Mouse (Mus musculus) kidney, postnatal 14 days (tissue): Measurements from ENCODE around the gene Cadm2.

Experiments
- DNase-seq: peaks from one replicate; pipeline ENCODE4 v3.0.0; 2022; ENCODE audit warnings: mixed read lengths

Gene Cadm2

DNA sequence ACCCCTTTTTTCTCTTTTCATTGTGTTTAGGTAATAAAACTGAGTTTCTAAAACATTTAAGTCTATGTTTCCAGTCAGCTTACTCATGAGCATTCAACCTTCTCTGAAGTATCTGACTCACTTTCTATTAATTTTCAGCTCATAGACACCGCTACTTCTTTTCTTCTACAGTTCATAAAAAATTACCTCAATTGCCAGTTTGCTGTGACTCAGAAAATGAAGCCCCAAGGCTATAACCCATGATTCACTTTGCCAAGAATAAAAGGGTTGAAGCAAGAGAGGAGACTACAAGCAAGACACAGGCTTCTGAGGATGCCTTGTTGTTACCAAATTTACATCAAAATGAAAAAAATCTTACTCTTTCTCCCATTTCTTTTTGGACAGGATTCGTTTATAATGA lies 698.0 kb downstream of the Cadm2 start:
- no peak for DNase-seq

GRCm38 (mm10) chr16:66921414-66921915 lies 699.2 kb downstream of the Cadm2 start:
- no peak for DNase-seq

DNA sequence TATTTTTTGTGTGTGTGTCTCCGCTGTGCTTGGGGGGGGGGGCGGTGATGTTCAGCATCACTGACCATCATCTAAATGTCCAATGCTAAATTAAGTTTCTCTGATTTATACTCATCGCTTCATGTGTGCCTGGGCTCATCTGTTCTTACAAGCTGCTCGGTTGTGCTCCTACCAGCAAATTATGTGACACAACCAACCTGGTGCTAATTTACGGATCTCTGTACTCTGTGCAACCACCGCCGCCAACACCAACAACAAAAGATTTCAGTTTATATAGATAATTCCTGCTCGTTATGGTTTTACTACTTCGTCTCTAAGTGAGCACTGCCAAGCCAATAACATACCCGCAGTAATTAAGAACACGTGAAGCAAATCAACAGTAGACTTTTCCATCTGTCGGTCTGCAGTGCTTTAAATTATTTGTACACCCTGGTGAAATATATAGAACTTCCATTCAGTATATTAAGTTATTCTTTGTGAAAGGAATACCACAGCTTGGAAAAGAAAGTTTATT lies 700.8 kb downstream of the Cadm2 start:
- no peak for DNase-seq

- no peak for DNase-seq
These were observed 718.9 kb downstream of the Cadm2 start for GRCm38 (mm10) chr16:66901801-66902200.

DNA sequence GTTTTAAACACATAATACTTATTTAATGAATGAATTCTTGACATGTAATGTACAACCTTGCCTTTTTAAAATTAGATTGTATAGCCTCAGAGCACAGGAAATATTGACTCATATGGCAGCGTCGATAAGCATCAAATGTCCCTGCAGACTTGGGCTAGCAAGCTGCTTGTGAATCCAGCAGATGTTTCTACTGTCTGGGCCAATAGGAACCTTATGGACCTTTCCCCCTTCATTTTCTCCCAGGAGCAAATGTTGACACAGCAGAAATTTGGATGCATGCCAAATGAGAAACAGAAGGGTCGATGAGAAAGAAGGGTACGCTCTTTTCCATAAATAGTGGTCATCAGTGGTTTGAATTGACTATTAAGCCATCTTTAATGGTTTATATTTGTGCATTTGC lies 720.0 kb downstream of the Cadm2 start:
- DNase-seq: no peak

DNA sequence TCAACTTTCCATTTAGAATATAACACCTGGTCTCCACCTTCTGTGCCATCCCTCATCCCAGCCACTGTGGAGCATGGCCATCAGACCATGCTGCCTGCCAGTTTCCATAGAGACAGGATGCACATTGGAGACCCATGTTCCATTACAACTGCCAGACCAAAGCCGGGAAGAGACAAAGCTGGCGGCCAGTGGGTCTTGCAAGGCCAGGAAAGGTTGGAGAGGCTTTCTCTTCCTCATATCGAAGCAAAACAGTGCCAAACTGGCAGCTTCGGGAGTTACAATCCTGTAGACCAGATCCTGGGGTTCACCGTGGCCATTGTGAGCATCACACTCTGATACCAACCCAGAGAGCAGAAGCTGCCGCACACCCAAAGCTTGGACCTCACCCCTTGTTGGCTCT lies 728.3 kb downstream of the Cadm2 start:
- DNase-seq: no peak

GRCm38 (mm10) chr16:66891559-66892247 lies 729.0 kb downstream of the Cadm2 start:
- no peak for DNase-seq

- DNase-seq: no peak
These were observed 730.8 kb downstream of the Cadm2 start for GRCm38 (mm10) chr16:66889907-66890306.

DNA sequence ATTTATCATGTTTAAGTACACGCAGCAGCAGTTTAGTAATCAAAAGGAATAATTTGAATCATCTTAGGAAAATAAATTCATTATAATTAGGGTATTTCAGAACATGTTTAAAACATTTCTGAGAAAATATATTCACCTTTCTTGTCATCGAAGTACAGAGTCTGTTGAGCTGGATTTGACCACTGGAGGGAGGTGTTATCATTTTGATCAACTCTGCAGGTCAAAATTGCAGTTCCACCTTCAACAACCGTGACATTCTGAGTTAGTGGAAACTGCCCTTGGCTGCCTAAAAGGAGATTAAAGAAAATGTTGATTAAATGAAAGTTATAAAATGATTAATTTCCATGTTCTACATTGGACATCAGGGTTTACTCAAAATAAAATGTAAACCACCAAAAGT lies 738.1 kb downstream of the Cadm2 start:
- DNase-seq: no peak

GRCm38 (mm10) chr16:66871201-66871600 lies 749.5 kb downstream of the Cadm2 start:
- no peak for DNase-seq

DNA sequence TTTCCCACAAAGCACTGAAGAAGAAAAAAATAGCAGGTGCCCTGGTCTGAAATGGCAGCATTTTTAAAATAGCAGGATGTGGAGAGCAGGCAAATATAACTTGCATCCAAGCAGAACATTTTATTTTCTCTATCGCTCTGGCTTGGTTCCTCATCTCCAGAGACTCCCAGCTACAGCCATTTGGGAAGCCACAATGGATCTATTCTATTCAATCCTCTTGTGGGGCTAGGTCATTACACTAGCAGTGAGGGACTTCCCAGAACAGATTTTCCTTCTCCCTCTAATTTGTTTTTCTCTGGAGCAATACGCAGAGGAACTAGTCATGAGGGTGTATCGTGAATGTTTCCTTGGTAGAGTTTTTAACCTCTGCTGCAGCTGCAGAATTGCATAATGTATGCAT lies 769.7 kb downstream of the Cadm2 start:
- DNase-seq: no peak

DNA sequence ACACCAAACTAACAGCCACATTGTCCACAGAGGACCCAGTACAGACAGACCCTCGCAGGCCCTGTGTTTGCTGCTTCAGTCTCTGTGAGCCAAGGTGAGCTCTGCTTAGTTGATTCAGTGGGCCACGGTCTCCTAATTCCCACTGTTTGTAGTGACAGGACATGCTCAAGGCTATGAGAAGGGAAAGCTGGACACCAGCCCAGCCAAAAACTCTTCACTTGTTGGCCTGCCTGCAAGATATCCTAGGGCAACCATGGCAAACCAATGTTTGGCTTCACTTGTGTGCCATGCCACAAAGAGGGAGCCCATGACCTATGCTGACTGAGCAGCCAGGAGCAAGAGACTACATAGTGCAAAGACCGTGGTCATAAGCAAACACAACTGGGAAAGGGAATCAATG lies 795.8 kb downstream of the Cadm2 start:
- DNase-seq: no peak

DNA sequence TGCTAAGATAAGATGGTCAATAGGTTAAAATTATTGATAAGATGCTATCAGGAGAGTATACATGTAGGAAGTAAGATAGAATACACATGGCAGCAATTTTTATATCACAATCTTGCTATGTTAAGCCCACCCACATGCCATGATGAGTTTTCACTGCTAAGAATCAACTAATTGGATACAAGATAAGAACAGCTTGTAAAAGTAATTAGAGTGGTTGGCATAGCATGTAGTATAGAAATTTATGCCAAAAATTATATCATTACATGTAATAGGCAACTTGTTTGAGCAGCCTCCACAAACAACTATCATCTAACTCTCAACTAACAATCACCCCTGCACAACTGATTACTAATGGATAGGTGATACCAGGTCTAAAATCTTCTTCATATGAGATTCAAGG lies 809.2 kb downstream of the Cadm2 start:
- no peak for DNase-seq

DNA sequence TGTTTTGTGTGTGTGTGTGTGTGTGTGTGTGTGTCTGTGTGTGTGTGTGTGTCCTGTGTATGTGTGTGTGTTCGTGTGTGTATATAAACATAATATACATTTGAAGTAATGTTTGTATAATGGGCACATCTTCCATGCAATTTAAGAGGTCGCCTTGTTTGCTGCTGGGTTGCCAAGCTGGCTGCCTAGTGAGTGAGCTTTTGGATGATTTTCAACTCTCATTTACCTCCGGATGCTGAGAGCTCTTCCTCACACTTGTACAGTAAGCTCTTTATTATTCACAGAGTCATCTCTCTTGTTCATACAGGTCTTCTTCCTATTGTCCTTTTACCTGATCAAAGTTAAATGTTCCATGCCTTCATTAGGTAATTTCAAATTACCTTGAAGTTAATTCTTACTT lies 822.5 kb downstream of the Cadm2 start:
- DNase-seq: no peak

DNA sequence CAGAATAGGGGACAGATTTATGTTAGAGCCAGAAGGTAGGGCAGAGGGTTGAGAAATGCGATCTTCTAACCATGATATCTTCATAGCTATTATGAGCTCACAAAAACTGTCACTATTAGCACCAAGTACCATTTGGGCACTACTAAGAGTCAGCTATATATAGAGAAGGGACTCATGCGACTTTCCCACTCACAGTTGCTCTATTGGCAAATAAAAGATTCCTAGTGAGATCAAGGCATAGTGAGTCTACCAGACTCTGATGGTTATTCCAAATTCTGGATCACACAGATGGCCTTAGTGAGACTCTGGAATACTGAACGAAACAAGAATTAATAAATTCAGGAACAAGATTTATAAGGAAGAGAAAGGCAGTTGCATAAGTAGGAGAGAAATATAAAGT lies 827.6 kb downstream of the Cadm2 start:
- DNase-seq: no peak

GRCm38 (mm10) chr16:66771883-66772282 lies 848.8 kb downstream of the Cadm2 start:
- DNase-seq: no peak

GRCm38 (mm10) chr16:66769545-66769944 lies 851.2 kb downstream of the Cadm2 start:
- DNase-seq: no peak

- DNase-seq: no peak
These were observed 851.9 kb downstream of the Cadm2 start for GRCm38 (mm10) chr16:66768684-66769389.

DNA sequence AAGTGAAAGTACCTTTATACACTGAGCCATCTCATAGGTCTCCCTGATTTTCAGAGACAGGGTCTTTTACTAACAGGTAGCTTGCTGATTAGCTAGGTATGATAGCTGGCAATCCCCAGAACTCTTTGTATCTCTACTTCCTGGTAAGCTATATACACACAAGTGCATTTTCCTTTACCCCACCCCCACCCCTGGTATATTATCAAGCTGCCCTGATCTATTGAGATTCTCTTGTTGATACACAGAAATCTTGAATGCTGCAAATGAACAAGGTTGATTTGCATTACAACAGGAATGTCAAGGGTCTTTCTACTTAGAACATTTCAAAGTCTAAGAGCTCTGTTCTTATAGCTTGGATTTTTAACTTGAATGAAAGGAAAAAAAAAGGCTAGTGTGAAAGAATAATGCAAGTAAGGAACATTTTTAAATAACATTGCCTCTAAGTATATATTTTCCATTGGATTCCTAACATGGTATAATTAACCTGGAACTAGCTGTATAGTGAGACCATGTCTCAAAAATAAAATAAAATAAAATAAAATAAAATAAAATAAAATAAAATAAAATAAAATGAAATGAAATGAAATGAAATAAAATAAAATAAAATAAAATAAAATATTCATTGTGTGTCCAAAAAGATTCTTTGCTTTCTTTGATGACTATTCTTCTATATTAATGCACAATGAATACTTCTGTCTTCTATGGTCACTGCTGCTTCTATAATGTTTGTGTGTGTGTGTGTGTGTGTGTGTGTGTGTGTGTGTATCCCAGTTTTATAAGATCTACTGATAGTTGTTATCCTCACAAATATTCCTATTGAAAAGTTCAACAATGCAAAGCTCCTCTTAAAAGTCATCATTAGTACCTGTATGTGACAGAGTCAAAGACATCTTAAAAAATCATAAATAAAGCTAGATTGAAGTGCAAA lies 858.9 kb downstream of the Cadm2 start:
- DNase-seq: no peak

GRCm38 (mm10) chr16:66748533-66748932 lies 872.2 kb downstream of the Cadm2 start:
- DNase-seq: no peak

- DNase-seq: no peak
These were observed 889.5 kb downstream of the Cadm2 start for GRCm38 (mm10) chr16:66731212-66731611.

DNA sequence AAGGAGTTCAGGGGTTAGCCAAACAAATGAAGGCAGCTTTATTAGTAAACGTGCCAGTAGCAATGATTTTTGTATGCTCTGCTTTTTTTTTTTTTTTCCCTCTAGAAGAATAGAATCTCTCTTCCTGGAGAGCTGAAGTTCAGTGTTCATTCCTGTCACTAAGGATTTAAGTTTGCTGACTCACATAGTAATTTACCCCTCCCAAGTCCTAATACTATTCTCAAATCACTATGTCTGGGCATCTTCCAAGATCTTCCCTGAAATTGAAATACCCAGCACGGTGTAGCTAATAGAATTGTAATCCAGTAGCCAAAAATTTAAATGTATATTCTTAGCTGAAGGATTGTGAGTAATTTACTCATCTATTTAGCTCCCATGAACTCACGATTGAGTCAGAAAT lies 914.2 kb downstream of the Cadm2 start:
- DNase-seq: no peak

GRCm38 (mm10) chr16:66694783-66695182 lies 925.9 kb downstream of the Cadm2 start:
- no peak for DNase-seq
